Mouse (Mus musculus): ENCODE results near the gene Sec31a.

- TF ChIP-seq CTCF (conservative IDR thresholded peaks at IDR 0.05; ENCODE audit: insufficient read depth, insufficient read length, low read depth, low read length) (no peak), POLR2A (IDR thresholded peaks at IDR 0.05; ENCODE audit: low read depth, low read length) (no peak)
Observed at GRCm38 (mm10) chr5:100354644-100355043, 61.4 kb downstream of the Sec31a start.

Data from kidney, adult 2 months (tissue).